Mouse (Mus musculus) adrenal gland, postnatal 10 days (tissue): ENCODE measurements at regions not wholly inside any gene's neighbourhood (a gene's known extent, or its start where the extent isn't known, plus 50 kb on each side); places are given as distances from the start of the nearest gene placed in this dataset.
A peak's percentile ranks its signal among the peaks of the same experiment; 100 is the strongest.

Experiments used
- DNase-seq: peaks from one replicate; pipeline ENCODE4 v3.0.0; 2021; ENCODE audit warnings: mixed read lengths

DNA sequence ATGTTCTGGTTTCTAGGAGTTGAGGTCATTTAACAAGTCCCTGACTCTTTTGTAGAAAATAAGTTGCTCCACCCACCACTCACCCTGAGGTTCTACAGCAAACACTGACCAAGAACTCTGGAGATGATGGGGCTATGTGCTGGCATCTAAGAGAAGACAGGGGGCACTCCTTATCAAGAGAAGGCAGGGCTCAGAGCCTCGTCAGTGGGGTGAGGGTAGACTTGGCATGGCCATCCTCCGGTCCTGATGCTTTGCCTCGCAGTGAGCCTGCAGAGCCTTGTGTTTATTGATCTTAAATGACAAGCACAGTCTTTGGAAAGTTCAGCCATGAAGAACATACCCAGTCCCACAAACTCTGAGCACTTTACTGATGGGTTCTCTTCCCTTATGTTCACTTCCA lies 370.1 kb upstream of the 3110018I06Rik start:
- DNase-seq: no peak

DNA sequence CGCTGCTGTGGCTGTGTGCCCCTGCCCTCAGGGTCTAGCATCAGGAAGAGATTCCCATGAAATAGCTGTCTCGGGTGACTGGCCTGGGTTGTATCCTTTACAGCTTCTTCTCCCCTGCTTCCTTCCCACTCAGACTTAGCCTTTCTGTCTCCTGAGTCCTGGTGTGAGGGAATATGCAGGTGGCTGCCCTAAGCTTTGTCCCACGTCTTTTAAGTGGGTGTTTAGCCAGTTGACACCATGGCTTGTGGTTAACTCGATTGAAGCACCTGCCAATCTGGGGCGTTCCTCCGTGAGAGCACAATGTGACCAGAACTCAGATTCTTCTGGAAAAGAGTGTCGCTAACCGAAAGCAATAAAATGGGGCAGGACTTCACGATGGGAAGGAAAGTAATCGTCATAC lies 369.4 kb upstream of the 3110018I06Rik start:
- no peak for DNase-seq

DNA sequence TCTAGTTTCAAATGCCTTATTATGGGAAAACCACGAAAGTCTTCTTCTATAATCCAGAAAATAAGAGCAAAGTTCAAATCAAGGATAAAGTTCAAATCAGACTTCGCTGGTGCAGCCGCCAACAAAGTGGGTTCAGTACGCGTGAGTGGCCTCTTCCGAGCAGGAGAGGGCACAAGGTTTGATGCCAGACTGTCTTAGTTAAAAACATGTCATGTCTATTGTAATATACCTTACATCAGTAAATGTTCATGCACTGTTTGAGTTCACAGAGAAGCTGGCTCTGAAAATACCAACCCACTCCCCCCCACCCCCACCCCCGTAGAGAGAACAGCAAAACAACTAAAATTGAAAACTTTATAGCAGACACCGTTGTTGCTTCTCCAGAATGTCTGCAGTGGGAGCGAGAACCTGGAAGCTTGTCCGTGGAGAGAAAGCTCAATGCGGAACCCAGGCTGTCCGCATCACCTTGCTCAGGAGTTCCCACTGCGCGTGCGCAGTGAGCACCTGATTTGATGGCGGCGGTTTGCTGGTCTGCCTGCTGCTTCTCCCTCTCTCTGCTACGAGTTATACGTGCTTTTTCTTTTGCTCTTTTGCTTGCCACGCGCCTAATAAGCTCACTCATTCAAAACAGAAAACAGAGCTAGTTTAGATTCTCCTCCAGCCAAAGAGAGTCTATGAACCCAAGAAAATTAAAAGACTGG lies 367.8 kb upstream of the 3110018I06Rik start:
- DNase-seq: no peak

DNA sequence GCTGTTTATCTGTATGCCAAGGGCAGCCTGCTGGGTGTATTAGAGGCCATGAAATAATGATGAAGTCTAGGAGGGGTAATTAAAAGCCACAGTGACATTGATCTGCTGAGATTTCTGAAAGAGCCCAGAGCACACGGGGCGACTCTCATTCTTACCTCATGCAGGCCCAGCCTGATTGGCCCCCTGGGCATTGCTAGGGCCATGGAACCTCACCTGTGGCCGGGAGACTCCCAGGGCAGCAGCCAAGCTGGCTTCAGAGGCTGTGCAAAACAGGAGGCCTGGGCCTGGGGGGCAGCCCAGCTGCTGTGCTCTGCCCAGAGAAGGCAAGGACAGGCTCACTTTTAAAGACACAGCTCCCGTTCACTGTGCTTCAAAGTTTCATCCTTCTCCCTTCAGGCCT lies 366.4 kb upstream of the 3110018I06Rik start:
- no peak for DNase-seq

DNA sequence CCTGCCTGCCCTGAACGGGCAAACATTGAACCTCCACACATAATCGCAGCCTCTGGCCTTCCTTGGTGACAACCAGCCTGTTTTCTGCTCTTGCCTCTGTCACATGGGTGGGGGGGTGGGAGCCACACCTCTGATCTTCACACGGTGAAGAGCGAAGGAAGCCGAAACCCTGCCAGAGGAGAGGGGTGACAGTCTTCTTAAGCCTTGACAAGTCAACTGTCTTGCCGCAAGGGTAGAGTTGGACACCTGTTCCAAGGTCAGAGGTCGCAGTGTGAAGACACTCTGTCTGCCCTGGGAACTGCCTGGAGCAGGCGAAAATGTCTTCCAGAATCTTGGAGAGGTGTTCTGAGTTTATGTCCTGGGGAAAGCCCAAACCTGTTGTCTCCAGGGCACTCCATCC lies 364.8 kb upstream of the 3110018I06Rik start:
- no peak for DNase-seq

DNA sequence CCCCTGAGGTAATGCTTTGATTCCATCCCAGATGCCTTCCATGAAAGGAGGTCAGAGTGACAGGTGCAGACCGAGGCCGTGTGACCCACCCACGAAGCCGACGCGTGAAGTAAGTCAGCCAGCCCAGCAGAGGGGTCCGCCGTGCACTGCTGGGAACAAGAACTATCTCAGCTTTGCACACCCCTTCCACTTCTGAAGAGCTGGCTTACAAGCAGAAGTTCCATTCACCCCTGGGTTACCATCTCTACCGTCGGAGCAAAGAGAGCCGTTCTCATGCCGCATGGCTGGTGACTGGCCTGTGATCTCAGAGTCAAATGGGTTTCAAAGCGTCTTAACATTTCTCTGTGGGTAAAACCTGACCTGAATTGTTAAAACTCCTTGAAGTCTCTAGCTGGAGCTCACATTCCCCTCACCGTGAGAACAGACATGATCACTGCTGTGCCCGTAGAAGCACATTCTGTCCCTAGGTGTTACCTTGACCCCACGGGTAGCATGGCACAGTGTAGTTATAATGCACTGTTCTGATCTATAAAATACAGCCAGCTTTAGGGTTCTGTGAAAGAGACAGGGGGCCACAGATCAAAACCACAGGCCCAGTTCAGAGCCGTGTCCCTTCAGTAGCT lies 364.1 kb upstream of the 3110018I06Rik start:
- DNase-seq: no peak

DNA sequence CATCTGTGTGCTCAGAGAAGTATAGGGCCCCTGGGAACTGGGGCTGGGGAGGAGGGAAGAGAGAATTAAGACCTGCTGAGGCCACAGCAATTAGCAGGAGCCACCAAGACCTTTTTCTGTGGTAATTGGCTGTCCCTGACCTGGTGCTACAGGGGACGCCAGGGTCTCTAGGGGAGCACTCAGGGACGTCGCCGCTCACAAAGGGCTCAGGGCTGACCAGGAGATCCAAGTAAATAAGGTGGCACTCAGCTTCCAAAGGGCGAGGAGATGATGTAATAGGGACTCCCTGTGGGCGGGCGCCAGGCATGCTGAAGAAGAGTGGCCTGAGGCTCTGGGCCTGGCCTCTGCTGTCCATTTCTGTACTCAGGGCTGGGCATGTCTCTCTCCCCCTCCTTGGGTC lies 363.2 kb upstream of the 3110018I06Rik start:
- DNase-seq: peak; percentile 9

DNA sequence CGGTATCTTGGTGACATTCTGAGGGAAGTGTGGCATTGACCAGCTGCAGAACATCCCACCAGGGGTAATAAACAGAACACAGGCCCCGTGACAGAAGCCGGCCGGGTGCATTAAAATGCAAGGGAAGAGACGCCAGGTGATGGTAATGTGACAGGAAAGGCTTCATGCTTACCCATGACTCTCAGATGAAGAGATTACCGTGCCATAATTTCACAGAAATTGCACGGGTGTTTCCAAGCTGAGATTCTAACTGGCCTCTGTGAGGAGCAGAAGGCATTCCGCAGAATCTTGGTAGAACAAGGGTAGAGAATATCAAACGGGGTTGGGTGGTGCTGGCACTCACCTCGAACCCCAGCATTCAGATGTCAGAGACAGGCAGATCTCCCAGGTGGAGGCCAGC lies 362.4 kb upstream of the 3110018I06Rik start:
- no peak for DNase-seq

DNA sequence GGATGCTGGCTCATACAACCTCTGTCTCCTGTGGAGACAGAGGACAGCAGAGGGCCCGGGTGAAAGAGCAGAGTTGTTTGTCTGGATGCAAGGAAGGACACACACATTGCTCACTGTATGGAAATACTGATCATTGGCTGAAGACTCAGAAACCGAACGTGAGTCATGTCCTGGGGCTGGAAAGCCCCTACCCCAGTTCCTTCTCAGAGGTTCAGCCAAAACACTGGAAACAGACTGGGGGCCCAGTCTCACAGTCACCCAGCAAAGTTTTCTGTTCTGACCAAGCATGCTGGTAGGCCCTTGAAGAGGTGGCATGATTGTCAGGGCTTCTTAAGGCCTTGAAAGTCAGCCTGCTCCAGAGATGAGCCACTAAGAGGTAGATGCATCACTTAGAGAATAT lies 360.8 kb upstream of the 3110018I06Rik start:
- DNase-seq: no peak

DNA sequence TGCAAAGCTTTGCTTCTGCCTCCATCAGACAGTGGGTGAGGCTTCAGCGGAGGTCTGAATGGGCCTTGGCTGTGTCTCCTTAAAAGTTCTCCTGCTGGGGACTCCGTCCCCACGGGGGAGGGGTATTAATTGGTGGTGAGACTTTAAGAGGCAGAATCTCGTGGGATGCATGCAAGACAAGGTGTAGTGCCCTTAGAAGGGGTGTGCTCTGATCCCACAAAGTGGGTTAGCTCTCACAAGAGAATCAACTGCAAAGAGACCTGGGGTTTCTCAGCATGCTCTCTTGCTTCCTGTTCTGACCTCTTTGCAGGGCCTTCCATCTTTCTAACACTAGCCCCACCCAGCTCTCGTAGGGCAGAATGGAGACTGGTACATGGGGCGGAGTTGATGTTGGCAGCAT lies 359.2 kb upstream of the 3110018I06Rik start:
- DNase-seq: no peak

DNA sequence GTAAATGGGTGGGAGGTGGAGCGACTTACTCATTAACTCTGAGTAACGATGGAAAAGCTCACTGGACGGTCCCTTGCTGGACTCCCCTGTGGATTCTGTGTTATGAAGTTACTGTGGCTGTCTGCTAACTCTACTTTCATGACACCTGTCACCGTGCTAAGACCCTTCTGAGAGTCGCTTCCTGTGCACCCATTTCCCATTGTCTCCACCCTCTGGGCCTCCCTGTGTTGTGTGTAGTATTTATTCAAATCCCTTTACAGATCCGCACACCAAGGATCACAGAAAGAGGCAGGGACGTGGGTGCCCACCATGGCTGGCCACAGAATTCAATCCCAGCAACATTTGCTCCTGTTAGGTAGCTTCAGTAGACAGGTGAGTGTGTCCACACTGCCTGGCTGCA lies 357.1 kb upstream of the 3110018I06Rik start:
- no peak for DNase-seq

DNA sequence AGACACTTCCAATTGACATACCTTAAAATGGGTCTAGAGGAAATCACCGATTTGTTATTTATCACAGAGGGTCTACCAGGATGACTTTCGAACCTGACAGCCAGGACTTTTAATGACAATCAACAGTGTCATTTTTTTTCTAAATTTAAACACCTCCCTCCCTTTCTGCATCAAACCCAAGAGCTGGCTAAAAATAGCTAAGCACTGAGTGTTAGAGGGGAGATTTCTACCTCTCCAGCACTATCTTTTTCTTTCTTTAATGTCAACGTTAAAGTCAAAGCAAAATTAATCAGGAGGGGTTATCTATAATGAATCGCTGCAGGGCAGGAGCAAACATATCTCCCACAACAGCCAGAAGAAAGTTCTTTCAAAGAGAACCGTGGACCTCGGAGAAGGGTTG lies 356.6 kb upstream of the 3110018I06Rik start:
- DNase-seq: no peak

DNA sequence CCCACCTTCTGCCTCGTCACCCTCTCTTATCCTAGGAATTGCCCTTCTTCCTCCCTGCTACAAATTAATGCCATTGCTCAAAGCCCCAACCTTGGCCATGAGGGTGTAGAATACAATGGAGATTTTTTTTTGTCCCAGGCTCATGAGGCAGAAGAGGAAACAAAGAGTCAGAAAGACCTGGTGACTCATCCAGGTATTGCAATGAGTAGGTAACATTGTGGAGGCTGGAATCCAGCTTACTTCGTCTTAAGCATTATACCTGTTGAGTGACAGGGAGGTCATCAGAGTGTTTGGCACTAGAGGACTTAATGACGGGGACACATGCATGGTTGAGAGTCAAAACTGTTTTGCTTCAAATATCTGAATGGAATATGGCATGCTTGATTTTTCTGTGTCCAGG lies 355.9 kb upstream of the 3110018I06Rik start:
- DNase-seq: no peak

DNA sequence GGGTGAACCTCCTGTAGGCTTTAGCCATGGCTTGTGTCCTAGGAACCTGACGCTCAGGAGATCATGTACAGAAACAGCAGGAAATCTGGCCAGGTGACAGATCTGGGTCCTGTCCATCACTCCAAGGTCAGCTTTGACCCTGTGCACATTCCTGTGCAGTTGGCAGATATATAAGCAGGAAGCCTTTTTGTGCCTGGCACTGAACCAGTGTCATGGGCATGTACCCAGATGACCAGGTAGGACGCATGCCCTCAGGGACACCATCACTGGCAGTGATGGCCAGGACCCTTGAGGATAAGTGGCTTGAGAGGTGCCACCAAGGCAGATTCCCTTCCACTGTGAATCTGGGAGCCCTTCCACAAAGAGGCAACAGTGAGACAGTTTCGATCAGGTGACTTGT lies 354.1 kb upstream of the 3110018I06Rik start:
- no peak for DNase-seq

DNA sequence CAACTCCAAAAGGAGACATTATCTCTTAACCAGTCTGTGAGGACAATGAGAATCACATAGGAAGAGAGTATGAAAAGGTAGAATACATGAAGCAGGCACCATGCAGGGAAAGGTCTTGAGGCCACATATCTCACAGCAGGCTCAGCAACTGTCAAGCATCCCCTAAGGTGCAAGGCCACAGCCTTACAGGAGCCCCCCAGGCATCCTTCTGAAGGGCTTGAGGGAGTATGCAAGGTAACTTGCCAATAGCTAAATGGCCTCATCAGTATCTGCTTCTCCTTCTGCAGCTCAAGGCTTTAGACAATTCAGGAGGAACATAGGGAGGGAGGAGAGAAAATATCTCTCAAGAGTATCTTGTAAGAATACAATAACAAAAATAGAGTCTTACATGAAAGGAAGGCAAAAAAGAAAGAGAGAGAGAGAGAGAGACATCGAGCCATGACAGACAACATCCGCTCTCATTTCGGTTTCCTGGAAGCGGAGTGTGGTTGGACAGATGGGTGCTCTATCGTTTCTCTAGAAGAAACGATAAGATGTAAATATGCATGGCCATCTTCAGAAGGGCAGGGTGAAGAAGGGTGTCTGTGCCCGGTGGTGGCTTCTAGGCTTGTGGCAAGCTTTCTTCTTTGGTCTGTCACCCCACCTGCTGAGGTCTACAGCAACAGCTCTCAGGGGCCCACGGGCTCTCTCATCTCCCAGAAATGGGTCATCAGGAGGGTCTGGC lies 349.6 kb upstream of the 3110018I06Rik start:
- no peak for DNase-seq

DNA sequence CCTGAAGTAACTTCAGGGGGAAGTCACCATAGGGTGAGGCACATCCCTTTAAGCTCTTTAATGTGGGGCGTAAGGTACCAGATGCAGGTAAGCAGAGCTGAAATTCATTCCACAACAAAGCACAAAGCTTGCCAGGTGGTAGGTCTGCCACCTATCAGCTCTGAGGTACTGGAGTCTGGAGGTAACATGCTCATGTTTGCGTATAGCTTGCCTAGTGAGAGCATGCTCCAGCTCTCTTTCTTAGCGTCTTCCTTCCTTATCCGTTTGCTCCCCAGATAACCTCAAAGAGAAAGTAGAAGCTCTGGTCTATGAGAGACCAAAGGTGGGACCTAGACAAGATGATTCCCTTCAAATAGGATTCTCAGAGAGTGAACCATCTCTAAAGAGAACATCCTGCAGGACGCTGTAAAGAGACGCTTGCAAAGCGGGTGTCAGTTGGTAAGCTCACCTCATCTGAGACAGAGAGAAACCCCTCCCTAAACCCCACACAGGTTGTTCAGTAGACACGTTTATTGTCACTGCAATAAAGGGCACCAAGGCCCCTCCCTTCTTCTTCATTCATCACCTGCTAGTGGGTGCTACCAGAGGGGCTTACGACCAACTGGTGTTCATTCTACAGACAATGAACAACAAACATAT lies 347.4 kb upstream of the 3110018I06Rik start:
- no peak for DNase-seq

DNA sequence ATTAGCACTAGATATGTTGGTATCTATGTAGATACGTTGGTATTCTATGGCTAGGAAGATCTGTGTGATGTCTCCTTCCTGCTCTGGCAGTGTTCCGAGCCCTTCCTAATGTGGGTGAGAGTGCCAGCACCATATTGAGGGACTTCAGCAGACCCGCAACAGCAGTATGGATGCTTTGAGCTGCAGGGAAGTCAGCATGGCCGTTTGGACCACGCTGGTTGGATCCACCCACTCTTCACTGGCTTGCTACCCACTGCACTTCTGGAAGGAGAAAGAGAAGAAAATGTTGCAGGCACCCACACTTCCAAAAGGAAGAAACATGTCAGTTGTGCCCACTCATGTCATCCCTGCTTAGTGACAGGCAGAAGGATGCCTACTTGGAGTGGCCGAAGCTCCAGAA lies 346.2 kb upstream of the 3110018I06Rik start:
- no peak for DNase-seq

DNA sequence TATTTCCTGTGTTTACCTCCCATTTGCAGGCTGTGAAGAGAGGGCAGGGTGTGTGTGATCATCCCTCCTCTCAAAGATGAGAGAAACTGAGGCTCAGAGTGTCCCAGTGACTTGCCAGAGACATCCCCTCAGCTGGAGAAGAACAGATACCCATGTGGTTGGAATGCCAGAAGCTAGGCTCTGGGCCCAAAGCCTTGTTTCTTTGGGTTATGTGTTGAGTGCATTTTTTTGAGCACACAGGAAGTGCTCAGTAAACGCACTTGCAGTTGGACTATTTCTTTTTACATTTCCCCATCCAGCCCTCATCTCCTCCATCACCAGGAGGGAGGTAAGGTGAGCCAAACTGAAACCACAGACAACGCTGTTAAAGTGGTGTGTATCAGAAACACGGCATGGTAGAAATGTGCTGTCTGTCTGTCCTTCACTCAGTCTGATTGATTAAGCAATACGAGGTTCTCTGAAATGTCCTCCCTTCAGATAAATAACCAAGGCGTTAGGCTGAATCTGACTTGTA lies 341.8 kb upstream of the 3110018I06Rik start:
- no peak for DNase-seq

DNA sequence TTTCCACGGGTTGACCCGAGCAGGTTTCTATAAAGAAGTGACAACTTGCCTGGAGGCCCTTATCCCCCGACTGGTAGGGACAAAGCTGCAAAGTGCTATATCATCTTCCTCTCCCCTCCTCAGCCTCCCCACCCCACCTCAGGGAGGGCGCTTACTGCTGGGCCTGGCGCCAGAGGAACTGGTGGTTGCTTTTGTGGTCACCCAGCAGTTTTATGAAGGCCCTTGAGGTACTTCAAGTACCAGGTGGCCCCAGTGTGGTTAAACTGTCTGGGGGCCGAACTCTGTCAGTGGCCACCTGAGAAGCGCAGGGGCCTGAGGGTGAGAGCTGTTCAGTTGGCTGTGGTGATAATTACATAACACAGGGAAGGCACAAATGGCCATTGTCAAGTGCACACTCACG lies 340.0 kb upstream of the 3110018I06Rik start:
- no peak for DNase-seq

DNA sequence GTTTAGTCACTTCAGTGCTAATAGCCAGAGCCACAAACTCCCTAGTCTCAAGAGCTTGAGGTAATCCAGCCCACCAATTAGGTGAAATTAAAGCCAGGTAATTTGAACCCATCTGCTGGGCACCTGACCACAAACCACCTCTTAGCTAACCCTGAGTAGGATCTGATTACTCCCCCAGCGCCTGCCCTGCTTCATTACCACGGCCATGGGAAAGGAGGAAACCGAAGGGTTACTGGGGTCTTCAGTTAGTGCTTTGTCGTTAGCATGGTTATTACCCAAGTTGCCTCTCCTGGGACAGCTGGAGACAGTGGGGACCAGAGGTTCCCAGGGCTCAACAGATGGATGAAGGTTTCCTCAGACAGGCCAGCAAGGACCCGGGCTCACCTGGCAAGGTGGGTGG lies 337.3 kb upstream of the 3110018I06Rik start:
- no peak for DNase-seq

DNA sequence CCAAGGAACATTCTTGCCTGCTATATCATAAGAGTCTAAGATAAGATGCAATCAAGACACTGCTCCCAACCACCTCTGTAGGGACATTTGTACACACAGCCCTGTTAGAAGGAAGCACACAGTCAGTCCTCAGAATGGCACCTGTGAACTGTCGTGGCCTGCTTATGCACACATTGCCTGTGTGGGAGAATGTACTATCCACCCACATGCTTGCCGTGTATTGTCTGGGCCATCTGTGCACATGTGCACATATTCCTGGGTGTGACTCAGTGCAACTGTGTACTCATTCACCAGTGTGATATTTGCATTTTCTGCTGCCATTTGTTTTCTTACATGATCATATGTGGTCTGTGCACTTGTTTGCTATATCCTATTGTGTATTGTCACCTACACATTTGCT lies 333.8 kb upstream of the 3110018I06Rik start:
- no peak for DNase-seq

DNA sequence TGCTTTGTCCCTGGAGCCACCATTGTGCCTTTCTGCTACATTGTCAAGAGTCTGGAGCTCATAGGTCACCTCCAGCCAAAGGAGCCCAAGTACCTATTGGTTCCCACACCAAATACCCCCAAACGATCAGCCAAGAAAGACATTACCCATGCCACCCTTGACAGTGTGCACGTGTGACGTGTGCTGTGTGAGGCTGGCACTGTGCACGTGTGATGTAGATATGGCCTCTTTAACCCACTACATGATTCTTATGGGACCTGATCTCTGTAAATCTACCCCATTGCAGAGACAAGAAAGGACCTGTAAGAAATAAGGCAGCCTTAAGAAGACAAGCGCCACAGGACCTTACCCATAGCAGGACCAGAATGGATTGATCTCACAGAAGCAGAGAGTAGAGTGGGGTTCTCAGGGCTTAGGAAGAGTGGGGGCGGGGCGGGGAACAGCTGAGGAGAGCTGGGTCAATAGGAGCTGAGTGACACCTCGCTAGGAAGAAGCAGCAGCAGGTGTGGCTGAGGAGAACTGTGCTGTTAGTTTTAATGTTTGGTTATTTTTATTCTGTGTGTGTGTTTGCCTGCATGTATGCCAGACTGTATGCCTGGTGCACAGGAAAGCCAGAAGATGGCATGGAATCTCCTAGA lies 331.5 kb upstream of the 3110018I06Rik start:
- no peak for DNase-seq

DNA sequence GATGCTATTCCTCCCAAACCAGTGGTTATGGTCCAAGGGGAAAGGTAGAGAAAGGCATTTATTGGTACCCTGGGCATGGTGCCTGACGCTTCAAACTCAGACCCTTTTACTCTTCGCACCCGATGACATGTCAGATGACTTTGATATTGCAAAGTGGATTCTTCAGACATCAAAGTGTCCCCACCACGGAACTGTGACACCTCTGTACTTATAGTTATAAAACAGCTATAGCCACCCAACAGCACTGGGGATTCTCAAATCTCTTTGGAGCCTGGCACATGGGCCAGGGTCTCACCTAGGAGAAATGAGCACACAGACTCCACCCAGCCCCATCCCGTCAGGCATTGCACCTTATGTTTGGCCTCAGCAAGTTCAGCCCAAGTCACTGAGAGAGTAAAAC lies 329.3 kb upstream of the 3110018I06Rik start:
- no peak for DNase-seq
